Mouse (Mus musculus) small intestine, adult 2 months (tissue): ENCODE data around the gene Olfr435. TPM values are rescaled to one million over a fixed set of nuclear protein-coding genes. Genes with fewer than 3 reads are reported as not detected.
"Not testable (repeated sequence)": the region's sequence is repeated elsewhere in the genome, so short reads cannot be mapped to it uniquely, and the experiment has no call there.

Source experiments
- H3K27ac ChIP-seq: fragments of 200-500 bp; 2 replicates; pipeline ENCODE4 v1.5.1; 2012; ENCODE audit warnings: low read depth, low read length, control low read depth, inconsistent platforms; ENCODE audit not compliant: insufficient read depth
- H3K27me3 ChIP-seq: fragments of 200-500 bp; 2 replicates; pipeline ENCODE4 v1.6.1; 2012; ENCODE audit warnings: mild to moderate bottlenecking, moderate library complexity, low read length, inconsistent platforms; ENCODE audit not compliant: control insufficient read depth, insufficient read depth
- H3K36me3 ChIP-seq: fragments of 200-500 bp; 2 replicates; pipeline ENCODE4 v1.6.1; 2012; ENCODE audit warnings: mild to moderate bottlenecking, low read length, control low read depth, inconsistent platforms; ENCODE audit not compliant: control insufficient read depth, insufficient read depth
- H3K4me1 ChIP-seq: fragments of 200-500 bp; 2 replicates; pipeline ENCODE4 v1.6.1; 2012; ENCODE audit warnings: low read length, inconsistent platforms, mixed read lengths; ENCODE audit not compliant: control insufficient read depth, insufficient read depth, insufficient read length
- H3K4me3 ChIP-seq: fragments of 200-500 bp; 2 replicates; pipeline ENCODE4 v1.5.1; 2012; ENCODE audit warnings: low read depth, mild to moderate bottlenecking, control low read depth, inconsistent platforms, low read length, moderate library complexity
- CTCF ChIP-seq: fragments of 200-500 bp; IDR thresholded peaks from 2 replicates; pipeline ENCODE4 v1.5.1; 2012; ENCODE audit warnings: low read depth, mild to moderate bottlenecking, control low read depth, inconsistent platforms, low read length, moderate library complexity, mixed read lengths; ENCODE audit not compliant: insufficient replicate concordance, insufficient read length; ENCODE audit errors: extremely low read depth
- POLR2A ChIP-seq: fragments of 200-500 bp; IDR thresholded peaks from 2 replicates; pipeline ENCODE4 v1.6.1; 2012; ENCODE audit warnings: low read depth, mild to moderate bottlenecking, control low read depth, inconsistent platforms, low read length, moderate library complexity
- WGBS: fragments of 180-500 bp; shearing (Covaris S2); methylation state at CpG from one replicate; pipeline ENCODE4 v1.1.7; 2018; 5-methylcytosine and 5-hydroxymethylcytosine counted together
- polyA plus RNA-seq: library from polyadenylated mRNA; depleted of rRNA; stranded (reverse); fragments of >200 nt; gene quantifications from 2 replicates; pipeline ENCODE4 v1.2.3, GENCODE M21; 2012

Olfr435 gene
- polyA plus RNA-seq, 1 experiment: not detected

DNA sequence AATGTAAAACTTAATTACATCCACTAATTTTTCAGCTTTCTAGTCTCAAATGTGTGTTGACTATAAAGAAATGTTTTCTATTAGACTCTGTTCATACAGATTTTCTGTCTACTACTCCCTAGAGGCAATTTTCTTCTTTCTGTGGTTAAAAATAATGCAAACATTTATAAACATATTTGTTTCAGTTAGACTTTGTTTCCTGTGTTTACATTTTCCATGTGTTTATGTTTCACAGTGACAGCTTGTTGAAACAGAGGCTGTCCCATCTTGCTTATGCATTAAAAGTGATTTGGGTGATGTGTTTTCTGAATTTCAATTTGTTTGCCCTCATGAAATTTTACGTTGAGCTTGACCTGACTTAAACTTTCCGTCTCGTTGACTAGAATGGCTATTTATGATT is 6.0 kb upstream of the Olfr435 start:
- Histone ChIP-seq H3K4me1 (no peaks in the 10 kb centered on the region), H3K36me3 (no peaks in the 10 kb centered on the region), H3K27ac (no peak overlapping the region), H3K27me3 (no peaks in the 10 kb centered on the region), H3K4me3 (no peak overlapping the region)
- 71% methylated on average over 3 of the region's 3 CpGs for WGBS
- no peak for TF ChIP-seq CTCF
- TF ChIP-seq POLR2A: no peak

DNA sequence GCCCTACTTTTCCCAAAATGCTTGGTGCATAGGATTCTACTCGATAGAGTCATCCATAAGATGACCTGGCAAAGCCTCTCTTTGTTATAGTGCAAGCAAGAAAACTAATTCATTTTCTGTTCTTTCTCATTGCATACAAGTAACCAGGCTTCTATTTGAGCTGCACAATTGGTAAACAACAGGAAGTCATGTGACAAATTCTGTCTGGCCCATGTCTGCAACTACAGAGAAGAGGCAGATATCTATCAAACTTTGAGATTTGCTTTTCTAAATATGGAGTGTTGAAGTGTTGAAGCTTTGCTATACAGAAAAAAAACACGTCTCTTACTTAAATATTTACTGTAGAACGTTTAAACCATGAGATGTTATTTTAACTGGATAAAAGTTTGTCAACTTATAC is 1.1 kb downstream of the Olfr435 start:
- Histone ChIP-seq H3K4me3 (no peak overlapping the region), H3K27me3 (no peaks in the 10 kb centered on the region), H3K36me3 (no peaks in the 10 kb centered on the region), H3K27ac (no peak overlapping the region), H3K4me1 (no peaks in the 10 kb centered on the region)
- 57% methylated on average over 3 of the region's 3 CpGs for WGBS
- no peak for TF ChIP-seq CTCF
- no peak for TF ChIP-seq POLR2A

DNA sequence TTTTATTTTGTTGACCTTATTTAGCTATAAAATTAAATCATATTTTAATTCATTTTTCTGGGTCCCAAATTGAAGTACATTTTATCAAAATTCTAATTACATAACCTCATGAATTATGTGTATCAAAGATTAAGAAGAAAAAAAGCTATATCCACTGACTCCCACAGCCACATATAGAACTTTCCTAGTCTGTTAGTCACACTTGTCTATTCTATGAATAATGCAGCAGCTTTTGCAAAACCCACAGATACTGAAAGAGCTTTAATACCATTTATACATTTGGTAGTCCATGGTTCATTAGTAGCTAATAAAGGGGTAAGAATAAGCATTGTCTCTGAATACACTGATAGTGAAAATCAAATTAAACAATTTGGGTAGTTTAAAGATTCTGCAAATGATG is 5.8 kb downstream of the Olfr435 start:
- no peaks in the 10 kb centered on the region for H3K27me3 ChIP-seq
- H3K4me1 ChIP-seq: no peaks in the 10 kb centered on the region
- TF ChIP-seq CTCF: no peak
- TF ChIP-seq POLR2A: no peak
- H3K27ac ChIP-seq: no peak overlapping the region
- no peak overlapping the region for H3K4me3 ChIP-seq
- no peaks in the 10 kb centered on the region for H3K36me3 ChIP-seq

DNA sequence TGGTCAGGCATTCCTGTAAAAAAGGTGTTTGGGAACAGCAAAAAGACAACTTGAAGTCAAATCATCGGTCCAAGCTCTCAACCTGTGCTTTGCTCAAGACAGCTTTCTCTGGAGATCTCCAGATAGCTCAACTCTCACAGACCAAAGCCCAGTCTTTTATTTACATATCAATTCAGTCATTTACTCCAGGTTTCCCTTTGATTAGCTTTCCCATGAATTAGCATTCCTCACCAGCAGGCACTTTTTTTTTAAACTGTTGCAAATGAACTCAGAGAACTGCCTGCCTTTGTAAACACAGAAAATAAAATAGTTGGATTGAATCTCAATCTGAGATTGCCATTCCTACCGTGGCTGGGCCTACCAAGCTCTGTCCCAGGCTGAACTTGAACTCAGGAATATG is 8.4 kb downstream of the Olfr435 start:
- Histone ChIP-seq H3K4me1 (no peaks in the 10 kb centered on the region), H3K4me3 (no peak overlapping the region), H3K27me3 (no peaks in the 10 kb centered on the region), H3K36me3 (no peaks in the 10 kb centered on the region), H3K27ac (no peak overlapping the region)
- 36% methylated on average over 2 of the region's 2 CpGs for WGBS
- no peak for TF ChIP-seq CTCF
- TF ChIP-seq POLR2A: no peak

DNA sequence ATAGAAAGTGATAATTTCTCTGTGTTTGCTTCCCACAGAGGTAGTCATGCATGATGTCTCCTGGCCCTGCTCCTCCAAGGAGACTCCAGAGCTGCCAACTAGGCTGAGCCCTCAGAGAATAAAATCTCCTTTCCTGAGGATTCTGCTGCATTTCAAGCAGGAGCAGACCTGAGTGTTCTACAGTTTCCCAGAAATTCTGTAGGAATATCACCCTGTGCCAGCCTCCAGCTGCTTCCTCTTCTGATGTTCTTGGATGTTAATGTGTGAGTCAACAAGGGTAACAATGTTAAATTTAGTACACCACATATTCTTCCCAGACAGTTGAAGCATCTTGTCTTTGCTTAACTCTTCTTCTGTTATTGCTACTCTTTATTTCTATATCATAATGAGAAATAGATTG is 15.9 kb downstream of the Olfr435 start, which contains the start of gene Olfr434:
Gene Olfr434 (plus strand): TSS at position 149 of the 400 bp plus-strand sequence.
- H3K27me3 ChIP-seq, H3K27ac ChIP-seq, H3K4me1 ChIP-seq, H3K4me3 ChIP-seq, H3K36me3 ChIP-seq: not testable (repeated sequence)

DNA sequence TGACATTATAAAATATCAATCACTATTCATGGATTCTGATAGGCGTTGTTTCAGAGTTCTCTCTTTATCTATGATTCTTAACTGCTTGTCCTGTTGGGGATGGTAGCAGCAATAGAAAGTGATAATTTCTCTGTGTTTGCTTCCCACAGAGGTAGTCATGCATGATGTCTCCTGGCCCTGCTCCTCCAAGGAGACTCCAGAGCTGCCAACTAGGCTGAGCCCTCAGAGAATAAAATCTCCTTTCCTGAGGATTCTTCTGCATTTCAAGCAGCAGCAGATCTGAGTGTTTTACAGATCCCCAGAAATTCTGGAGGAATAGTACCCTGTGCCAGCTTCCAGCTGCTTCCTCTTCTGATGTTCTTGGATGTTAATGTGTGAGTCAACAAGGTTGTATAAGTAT is 34.3 kb downstream of the Olfr435 start, which contains the start of gene Olfr47:
Gene Olfr47 (plus strand): TSS at position 275 of the 400 bp plus-strand sequence.
- 63% methylated on average over 1 of the region's 1 CpGs for WGBS
- H3K4me3 ChIP-seq, H3K27me3 ChIP-seq, H3K4me1 ChIP-seq, H3K36me3 ChIP-seq, H3K27ac ChIP-seq: not testable (repeated sequence)

DNA sequence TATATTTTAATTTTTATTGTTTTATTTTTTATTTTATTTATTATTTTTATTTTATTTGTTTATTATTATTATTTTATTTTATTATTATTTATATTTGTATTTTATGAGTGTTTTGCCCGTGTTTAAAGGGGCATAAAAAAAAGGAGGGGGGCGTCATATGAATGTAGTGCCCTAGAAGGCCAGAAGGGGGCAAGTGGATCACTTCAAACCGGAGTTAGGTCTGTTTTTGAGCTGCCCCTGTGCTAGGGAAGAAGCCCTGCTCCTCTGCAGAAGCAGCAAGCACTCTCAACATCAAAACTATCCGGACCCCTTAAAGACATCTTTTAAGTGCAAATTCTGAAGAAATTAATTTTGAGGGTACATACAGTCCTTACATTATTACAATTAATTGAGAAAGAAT is 45.1 kb downstream of the Olfr435 start:
- Histone ChIP-seq H3K27me3 (no peaks in the 10 kb centered on the region), H3K27ac (no peak overlapping the region), H3K4me1 (no peaks in the 10 kb centered on the region), H3K4me3 (no peak overlapping the region), H3K36me3 (no peaks in the 10 kb centered on the region)
- TF ChIP-seq POLR2A (no peak), CTCF (peak; percentile 31; the same call in 1 of the 2 replicates)
- WGBS: 10% methylated on average over 4 of the region's 4 CpGs

DNA sequence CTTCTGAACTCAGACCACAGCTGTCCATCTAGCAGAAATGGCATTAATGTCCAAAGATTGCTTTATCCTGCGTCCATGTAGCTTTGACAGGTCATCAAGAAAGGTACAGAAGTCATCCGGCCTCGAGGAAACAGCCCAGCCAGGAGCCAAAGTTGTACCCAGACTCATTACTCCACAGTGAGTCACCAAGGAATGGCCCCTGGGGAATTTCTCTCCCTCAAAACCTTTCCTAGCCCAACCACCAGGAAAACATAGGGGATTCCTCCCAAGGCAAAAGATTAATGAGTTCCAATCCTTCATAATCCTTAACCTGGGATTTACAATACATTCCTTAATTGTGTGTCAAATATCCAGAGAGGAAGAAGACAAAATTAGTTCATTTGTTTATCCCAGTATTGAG is 50.5 kb downstream of the Olfr435 start:
- H3K27me3 ChIP-seq: no peaks in the 10 kb centered on the region
- no peak overlapping the region for H3K27ac ChIP-seq
- TF ChIP-seq POLR2A (no peak), CTCF (no peak)
- WGBS: 51% methylated on average over 3 of the region's 3 CpGs
- no peak overlapping the region for H3K4me3 ChIP-seq
- H3K4me1 ChIP-seq: no peaks in the 10 kb centered on the region
- H3K36me3 ChIP-seq: no peaks in the 10 kb centered on the region
